Mouse (Mus musculus) ES-E14 (cell line): Measurements from ENCODE around the gene Supt4a. TPM values are rescaled to one million over a fixed set of nuclear protein-coding genes. Genes with fewer than 3 reads are reported as not detected.
A peak's percentile ranks its signal among the peaks of the same experiment; 100 is the strongest.

Experiments
- DNase-seq: peaks from one replicate; pipeline ENCODE4 v3.0.0-alpha.2; 2013; ENCODE audit warnings: low read depth, low spot score
- H3K27ac ChIP-seq: 2 replicates; pipeline ENCODE4 v1.5.1; 2012; ENCODE audit warnings: low read depth, mild to moderate bottlenecking, low read length, moderate library complexity, mixed read lengths; ENCODE audit not compliant: poor library complexity, insufficient read depth, severe bottlenecking
- H3K36me3 ChIP-seq: 2 replicates; pipeline ENCODE4 v1.6.1; 2012; ENCODE audit warnings: mild to moderate bottlenecking, low read length, moderate library complexity, mixed read lengths; ENCODE audit not compliant: control insufficient read depth, poor library complexity, insufficient read depth, severe bottlenecking
- H3K4me1 ChIP-seq, 2 experiments: fragments of 150-350 bp in 1 of 2; sonication (generic) in 1 of 2; 2 replicates each; pipeline ENCODE4 v1.6.1; 2012; ENCODE audit warnings: low read length in 2 of 2, mild to moderate bottlenecking in 1 of 2, mixed read lengths in 1 of 2; ENCODE audit not compliant: control insufficient read depth in 2 of 2, insufficient read depth in 2 of 2, poor library complexity in 1 of 2
- H3K4me3 ChIP-seq, 2 experiments: fragments of 150-350 bp in 1 of 2; sonication (generic) in 1 of 2; 2 replicates each; pipeline ENCODE4 v1.5.1; 2012; ENCODE audit warnings: low read length in 2 of 2, low read depth in 1 of 2, mild to moderate bottlenecking in 1 of 2, mixed read lengths in 1 of 2; ENCODE audit not compliant: insufficient read depth in 1 of 2, poor library complexity in 1 of 2, severe bottlenecking in 1 of 2
- H3K9ac ChIP-seq: 2 replicates; pipeline ENCODE4 v1.6.1; 2012; ENCODE audit warnings: low read depth, mild to moderate bottlenecking, low read length, mixed read lengths; ENCODE audit not compliant: poor library complexity, insufficient read depth, severe bottlenecking
- H3K9me3 ChIP-seq: fragments of 150-350 bp; sonication (generic); 2 replicates; pipeline ENCODE4 v1.6.1; 2012; ENCODE audit warnings: low read depth, mild to moderate bottlenecking, low read length; ENCODE audit not compliant: control insufficient read depth, insufficient read depth
- CHD2 ChIP-seq: IDR thresholded peaks from 2 replicates; pipeline ENCODE4 v1.6.1; 2014; ENCODE audit warnings: mild to moderate bottlenecking, low read depth, low read length, inconsistent platforms
- HCFC1 ChIP-seq: IDR thresholded peaks from 2 replicates; pipeline ENCODE4 v1.6.1; 2012; ENCODE audit warnings: low read length, inconsistent platforms, borderline replicate concordance; ENCODE audit not compliant: insufficient read depth
- MAFK ChIP-seq: IDR thresholded peaks from 2 replicates; pipeline ENCODE4 v1.6.1; 2014; ENCODE audit warnings: mild to moderate bottlenecking, low read depth, low read length, inconsistent platforms; ENCODE audit not compliant: insufficient read depth
- ZC3H11A ChIP-seq: IDR thresholded peaks from 2 replicates; pipeline ENCODE4 v1.6.1; 2012; ENCODE audit warnings: low read depth, mild to moderate bottlenecking, inconsistent platforms, low read length, borderline replicate concordance
- ZNF384 ChIP-seq: IDR thresholded peaks from 2 replicates; pipeline ENCODE4 v1.6.1; 2012; ENCODE audit warnings: low read depth, low read length, inconsistent platforms
- in situ Hi-C, 2 experiments: fragments of 600-800 bp; cut with MboI; formaldehyde crosslinking; loops; one replicate each; pipeline ENCODE4 v1.15.1; 2025; ENCODE audit warnings: low sequenced_read_pairs in 2 of 2, inconsistent platforms in 1 of 2; ENCODE audit not compliant: unreplicated experiment in 2 of 2
- total RNA-seq: library from RNA; depleted of rRNA; stranded (reverse); fragments of 300-350 nt; gene quantifications from 2 replicates; pipeline ENCODE4 v1.2.3, GENCODE M21; 2012

Supt4a gene
- total RNA-seq, 1 experiment = 220 TPM

GRCm38 (mm10) chr11:87761806-87762701, 24.7 kb downstream of the Supt4a start:
- DNase-seq = no peak
- Histone ChIP-seq H3K4me3 (no peak overlapping the region), H3K36me3 (no peaks in the 10 kb centered on the region), H3K4me1 (peaks cover 0 to 12% of the 10 kb centered on the region in 2 experiments; a peak in 1 of 4 replicates), H3K27ac (no peak overlapping the region), H3K9me3 (no peaks in the 10 kb centered on the region), H3K9ac (no peak overlapping the region)
- TF ChIP-seq ZNF384 (no peak), HCFC1 (no peak), MAFK (no peak), ZC3H11A (no peak), CHD2 (no peak)
- in situ Hi-C loops = no loop called here

DNA sequence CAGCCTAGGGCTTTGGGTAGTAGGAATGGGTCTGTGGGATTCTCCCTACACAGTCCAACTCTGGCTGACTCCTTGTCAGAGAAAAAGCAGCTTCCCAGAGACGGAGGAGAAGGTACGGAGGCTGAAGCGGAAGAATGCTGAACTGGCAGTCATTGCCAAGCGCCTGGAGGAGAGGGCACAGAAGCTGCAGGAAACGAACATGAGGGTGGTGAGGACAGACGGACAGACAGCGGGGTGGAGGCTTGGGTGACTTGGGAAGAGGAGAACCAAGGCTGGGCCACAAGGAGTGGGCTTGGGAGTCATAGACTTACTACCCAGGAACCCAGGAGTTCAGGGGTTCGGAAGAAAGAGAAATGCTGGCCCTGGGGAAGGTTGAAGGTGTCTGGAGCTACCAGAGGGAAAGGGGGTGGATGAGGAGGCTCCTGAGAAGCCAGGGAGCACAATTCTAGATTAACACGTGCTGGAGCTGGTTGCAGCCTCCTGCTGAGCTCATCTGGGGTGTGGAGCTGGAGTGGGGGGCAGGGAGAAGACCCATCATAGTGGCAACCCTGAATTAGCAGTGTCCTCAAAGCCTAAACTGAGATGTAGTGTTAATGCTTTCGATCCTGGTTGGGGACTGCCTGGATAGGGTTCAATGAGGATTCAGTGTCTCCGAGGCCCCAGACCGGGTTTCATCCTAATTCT, 25.5 kb downstream of the Supt4a start:
- H3K9me3 ChIP-seq = no peaks in the 10 kb centered on the region
- TF ChIP-seq HCFC1 (no peak), ZNF384 (no peak), CHD2 (no peak), ZC3H11A (no peak), MAFK (no peak)
- no peaks in the 10 kb centered on the region for H3K36me3 ChIP-seq
- in situ Hi-C loops = no loop called here
- H3K27ac ChIP-seq = no peak overlapping the region
- peaks cover 0 to 12% of the 10 kb centered on the region in 2 experiments; a peak in 1 of 4 replicates for H3K4me1 ChIP-seq
- no peak overlapping the region for H3K4me3 ChIP-seq
- peak overlapping the region; percentile 11; the same call in 1 of the 2 replicates for H3K9ac ChIP-seq
- no peak for DNase-seq

- Histone ChIP-seq H3K4me3 (peak overlapping the region; percentile 61 to 67), H3K27ac (no peak overlapping the region; the same call in 1 of the 2 replicates), H3K9me3 (no peaks in the 10 kb centered on the region), H3K9ac (peak overlapping the region; percentile 11), H3K36me3 (no peaks in the 10 kb centered on the region), H3K4me1 (peaks cover 0 to 12% of the 10 kb centered on the region in 2 experiments; a peak in 1 of 4 replicates)
- DNase-seq = peak; percentile 92
- in situ Hi-C loops = no loop called here
- TF ChIP-seq ZC3H11A = no peak
- no peak for TF ChIP-seq HCFC1
- TF ChIP-seq MAFK = no peak
- TF ChIP-seq ZNF384 = no peak
Observed at GRCm38 (mm10) chr11:87763511-87763987, 26.2 kb downstream of the Supt4a start.

GRCm38 (mm10) chr11:87763988-87764876, 26.9 kb downstream of the Supt4a start:
- Histone ChIP-seq H3K4me3 (peak overlapping the region; percentile 61 to 67), H3K4me1 (peaks cover 0 to 12% of the 10 kb centered on the region in 2 experiments; a peak in 1 of 4 replicates), H3K9me3 (no peaks in the 10 kb centered on the region), H3K27ac (no peak overlapping the region), H3K9ac (peak overlapping the region; percentile 53), H3K36me3 (no peaks in the 10 kb centered on the region)
- in situ Hi-C loops = no loop called here
- no peak for TF ChIP-seq CHD2
- no peak for TF ChIP-seq ZNF384
- 0 out of 2 replicates have a peak, but pooled peaks have one; percentile 4 for TF ChIP-seq MAFK
- no peak for TF ChIP-seq HCFC1
- no peak for TF ChIP-seq ZC3H11A
- no peak for DNase-seq
